In genomic region chr1:151082510-151083033, GRCm38 (mm10) we compare ENCODE assay signal across 27 mouse cellular contexts.
"Had no signal": no experiment of that assay in that cellular context is flagged by ENCODE, and none has a peak within 500 bp of the region (broad histone marks: within the 10 kb centered on the region; RNA-seq: fewer than 3 reads in every experiment).

No protein-coding gene starts in this region.

- DNase-seq: gastrocnemius, adult 2 months; gastrocnemius, postnatal 10 days; gastrocnemius, postnatal 25 days; heart, adult 2 months; heart, postnatal 4 days; kidney, adult 18-20 months; kidney, adult 8-10 months; kidney, postnatal 10 days; kidney, postnatal 25 days; kidney, postnatal 4 days; liver, postnatal 0 days had no signal

- H3K9ac ChIP-seq: heart, embryonic 13.5 days; heart, embryonic 15.5 days; hindbrain, embryonic 12.5 days; hindbrain, embryonic 14.5 days; intestine, embryonic 15.5 days; limb, embryonic 12.5 days; liver, embryonic 12.5 days; liver, embryonic 15.5 days; liver, postnatal 0 days had no signal

- ATAC-seq: hindbrain, embryonic 16.5 days; inflammation-experienced regulatory T-cells, adult 6 months; intestine, embryonic 15.5 days; intestine, postnatal 0 days; liver, embryonic 12.5 days; liver, postnatal 0 days had no signal

- H3K36me3 ChIP-seq: heart, embryonic 13.5 days; heart, embryonic 15.5 days; hindbrain, embryonic 10.5 days; hindbrain, embryonic 12.5 days; intestine, embryonic 15.5 days; limb, embryonic 10.5 days; limb, embryonic 12.5 days; liver, embryonic 12.5 days; liver, embryonic 15.5 days had no signal

- H3K9me3 ChIP-seq: heart, embryonic 13.5 days; heart, embryonic 15.5 days; hindbrain, embryonic 10.5 days; intestine, embryonic 15.5 days; limb, embryonic 10.5 days; limb, embryonic 12.5 days; liver, embryonic 12.5 days; liver, embryonic 15.5 days had no signal

- H3K4me2 ChIP-seq: heart, embryonic 11.5 days; heart, embryonic 13.5 days; heart, embryonic 15.5 days; hindbrain, embryonic 12.5 days; hindbrain, embryonic 14.5 days; intestine, embryonic 15.5 days; limb, embryonic 12.5 days; liver, embryonic 12.5 days; liver, embryonic 15.5 days had no signal

- H3K27me3 ChIP-seq: heart, embryonic 13.5 days; heart, embryonic 15.5 days; hindbrain, embryonic 12.5 days; intestine, embryonic 15.5 days; limb, embryonic 12.5 days; liver, embryonic 15.5 days had no signal

- H3K27ac ChIP-seq: gastrocnemius, adult 2 months; heart, adult 2 months; heart, embryonic 13.5 days; heart, embryonic 15.5 days; hindbrain, embryonic 10.5 days; hindbrain, embryonic 12.5 days; hindbrain, embryonic 14.5 days; intestine, embryonic 15.5 days; layer of hippocampus, adult 2 months; left cerebral cortex, adult 2 months; limb, embryonic 10.5 days; limb, embryonic 12.5 days had no signal

- H3K4me3 ChIP-seq: gastrocnemius, adult 2 months; heart, adult 2 months; heart, embryonic 13.5 days; heart, embryonic 15.5 days; hindbrain, embryonic 10.5 days; hindbrain, embryonic 12.5 days; intestine, embryonic 15.5 days; layer of hippocampus, adult 2 months; left cerebral cortex, adult 2 months; limb, embryonic 10.5 days; limb, embryonic 12.5 days; liver, embryonic 12.5 days; liver, embryonic 15.5 days had no signal
